Mouse (Mus musculus) CH12.LX (cell line): ENCODE measurements around the gene Ramp1.

Source experiments
- CTCF ChIP-seq, 2 experiments: IDR thresholded peaks in 1 of 2; conservative IDR thresholded peaks in 1 of 2; 2 replicates each; pipeline ENCODE4 v1.5.1; 2011 to 2012; ENCODE audit warnings: low read depth in 2 of 2, low read length in 2 of 2, improper control_type of control experiment in 1 of 2, inconsistent platforms in 1 of 2, mild to moderate bottlenecking in 1 of 2, moderate library complexity in 1 of 2
- MXI1 ChIP-seq: IDR thresholded peaks from 2 replicates; pipeline ENCODE4 v1.6.1; 2011; ENCODE audit warnings: mild to moderate bottlenecking, low read depth, low read length, improper control_type of control experiment
- NELFE ChIP-seq: IDR thresholded peaks from 2 replicates; pipeline ENCODE4 v1.6.1; 2011; ENCODE audit warnings: low read depth, low read length, improper control_type of control experiment
- ZC3H11A ChIP-seq: IDR thresholded peaks from 2 replicates; pipeline ENCODE4 v1.6.1; 2012; ENCODE audit warnings: low read depth, mild to moderate bottlenecking, inconsistent platforms, low read length, improper control_type of control experiment

DNA sequence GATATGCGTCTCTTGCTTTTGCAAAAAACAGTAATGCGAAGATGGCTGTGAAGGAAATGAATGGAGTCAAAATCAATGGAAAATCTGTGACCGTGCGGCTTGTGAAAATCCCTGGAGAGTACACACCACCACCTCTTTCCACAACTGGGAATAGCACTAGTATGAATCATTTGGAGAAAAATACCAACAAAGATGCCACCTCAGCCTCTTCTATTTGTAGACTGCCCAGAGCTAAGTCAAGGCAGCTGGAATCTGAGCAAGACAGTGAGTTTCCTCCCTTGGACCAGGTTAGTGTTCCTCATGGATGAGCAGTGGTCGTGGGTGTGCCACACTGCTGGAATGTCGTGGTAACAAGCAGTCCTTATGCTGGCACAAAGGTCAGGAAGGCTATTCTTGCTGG, 12.8 kb upstream of the Ramp1 start:
- TF ChIP-seq CTCF (conservative IDR thresholded peaks at IDR 0.05 in 1 of 2, IDR thresholded peaks at IDR 0.05 in 1 of 2; ENCODE audit: low read depth in 2 of 2, low read length in 2 of 2) (no peak), MXI1 (no peak), ZC3H11A (no peak), NELFE (no peak)
